ENCODE assay signal across 8 mouse cellular contexts in the genomic region with DNA sequence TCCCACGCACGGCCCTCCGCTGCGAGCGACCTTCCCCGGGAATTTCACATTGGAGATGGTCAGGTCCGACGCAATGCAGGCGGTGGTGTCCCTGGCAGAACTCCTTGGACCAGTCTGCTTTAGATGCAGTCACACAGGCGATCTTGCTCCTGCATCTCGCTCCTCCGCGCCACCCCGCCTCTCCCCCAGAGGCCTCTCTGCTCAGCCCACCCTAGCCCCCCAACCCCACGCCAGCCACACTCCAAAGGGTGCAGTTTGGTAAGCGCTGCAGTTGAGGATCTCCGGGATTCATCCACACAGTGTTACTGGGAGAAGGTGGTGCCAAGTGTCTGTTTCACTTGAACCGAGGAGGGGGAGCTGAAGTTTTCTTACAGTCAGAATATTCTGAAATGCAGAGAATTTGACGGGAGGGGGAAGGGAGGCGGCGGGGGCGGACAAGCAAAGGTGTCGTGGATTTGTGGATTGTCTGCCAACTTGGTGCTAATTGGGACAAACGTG. TPM values are rescaled to one million over a fixed set of nuclear protein-coding genes. Genes with fewer than 3 reads are reported as not detected.
A peak's percentile ranks its signal among the peaks of the same experiment; 100 is the strongest.
DNase-seq lines count a peak whose midpoint lies in the region; ATAC-seq lines count a peak whose summit lies in the region.

No protein-coding gene starts in this region.

- H3K4me3 ChIP-seq in heart, embryonic 15.5 days = peak overlapping the region; percentile 54
- peak overlapping the region; percentile 62 for H3K4me3 ChIP-seq in neural tube, embryonic 15.5 days (replicated peaks)

- DNase-seq in heart, adult 9 months (ENCODE audit: low spot score in 2 of 2) = no peak
- peak; percentile 76 for DNase-seq in cerebellum, adult 8-10 months
- peak; percentile 36 to 57 for DNase-seq in left cerebral cortex, adult 8-10 months (ENCODE audit: low spot score in 2 of 2)
- no peak for DNase-seq in thymus, postnatal 36 days
- DNase-seq in gastrocnemius, postnatal 4 days (ENCODE audit: low spot score in 2 of 2) = no peak

- H3K9ac ChIP-seq in heart, embryonic 15.5 days = no peak overlapping the region
- peak overlapping the region; percentile 62 for H3K9ac ChIP-seq in neural tube, embryonic 15.5 days (replicated peaks)

- WGBS in heart, embryonic 15.5 days = 1% methylated on average over 24 of the region's 24 CpGs
- under 1% methylated on average over 24 of the region's 24 CpGs for WGBS in neural tube, embryonic 15.5 days

- no peak overlapping the region for H3K27ac ChIP-seq in heart, embryonic 15.5 days
- H3K27ac ChIP-seq in neural tube, embryonic 15.5 days (replicated peaks) = peak overlapping the region; percentile 77

- peaks cover 86% of the 10 kb centered on the region for H3K27me3 ChIP-seq in heart, embryonic 15.5 days
- H3K27me3 ChIP-seq in neural tube, embryonic 15.5 days (replicated peaks) = peaks cover 32% of the 10 kb centered on the region

- ATAC-seq in heart, embryonic 15.5 days (replicated peaks; ENCODE audit: insufficient number of reproducible peaks, insufficient read depth, low FRiP score, low read depth) = no peak
- ATAC-seq in frontal cortex, adult (ENCODE audit: low TSS enrichment) = peak; percentile 31
- peak; percentile 61 for ATAC-seq in neural tube, embryonic 15.5 days (ENCODE audit: low FRiP score)

- H3K4me1 ChIP-seq in heart, embryonic 15.5 days (replicated peaks) = peaks cover 34% of the 10 kb centered on the region
- peaks cover 40% of the 10 kb centered on the region for H3K4me1 ChIP-seq in neural tube, embryonic 15.5 days

- peak overlapping the region; percentile 92 for H3K4me2 ChIP-seq in heart, embryonic 15.5 days
- H3K4me2 ChIP-seq in neural tube, embryonic 15.5 days = peak overlapping the region; percentile 99

- H3K9me3 ChIP-seq in heart, embryonic 15.5 days (replicated peaks) = no peaks in the 10 kb centered on the region
- no peaks in the 10 kb centered on the region for H3K9me3 ChIP-seq in neural tube, embryonic 15.5 days (replicated peaks)

- no peaks in the 10 kb centered on the region for H3K36me3 ChIP-seq in heart, embryonic 15.5 days
- H3K36me3 ChIP-seq in neural tube, embryonic 15.5 days = no peaks in the 10 kb centered on the region

RNA-seq across cellular contexts. Expression of a gene that starts 1.1 kb away (rescaled TPM):
- 0.18 and 0.33 TPM in 2 replicates for polyA plus RNA-seq in heart, embryonic 15.5 days (2015; fragmentation: Nextera tagmentation; extraction: Ambion mirVana)
- 100 to 1,000 TPM; 126 to 148 (median 131) TPM for total RNA-seq in left cerebral cortex, adult 8-10 months (2022)
- polyA plus RNA-seq in neural tube, embryonic 15.5 days (2015; fragmentation: Nextera tagmentation; extraction: Ambion mirVana) = 6.1 and 6.5 TPM in 2 replicates
- total RNA-seq in gastrocnemius, postnatal 4 days (2021) = 1 to 10 TPM; 5.7 to 7.0 TPM

Comparison
In these comparisons a context has a peak if more than half of its experiments do, and no peak if none do; other contexts are left out.
1. DNase-seq: peak in cerebellum, adult 8-10 months (single experiment) and left cerebral cortex, adult 8-10 months (2 of 2); none in heart, adult 9 months (0 of 2), thymus, postnatal 36 days (0 of 2) and gastrocnemius, postnatal 4 days (0 of 2).
2. RNA of a gene that starts 1.1 kb away (total RNA-seq): 126 to 148 TPM in left cerebral cortex, adult 8-10 months; 5.7 to 7.0 TPM in gastrocnemius, postnatal 4 days; every median in the first group is over 10 times any median in the second.